Mouse (Mus musculus): ENCODE results near the gene Vamp3. TPM values are rescaled to one million over a fixed set of nuclear protein-coding genes. Genes with fewer than 3 reads are reported as not detected.

Gene Vamp3
- polyA plus RNA-seq, 1 experiment from 2014 or later = 60.7 TPM

Other genes starting within 250 kb of the Vamp3 start
- gene Errfi1, start 204.0 kb downstream of the Vamp3 start, polyA plus RNA-seq (2015; fragmentation: Nextera tagmentation; extraction: Ambion mirVana) = 18.7 and 20.1 TPM in 2 replicates
- gene Park7, start 143.5 kb downstream of the Vamp3 start, polyA plus RNA-seq (2015; fragmentation: Nextera tagmentation; extraction: Ambion mirVana) = 373 and 377 TPM in 2 replicates
- gene Tnfrsf9, start 143.4 kb downstream of the Vamp3 start, polyA plus RNA-seq (2015; fragmentation: Nextera tagmentation; extraction: Ambion mirVana) = 0.12 and 0.16 TPM in 2 replicates
- not detected in 2 replicates for gene Uts2, start 60.9 kb downstream of the Vamp3 start, polyA plus RNA-seq (2015; fragmentation: Nextera tagmentation; extraction: Ambion mirVana)
- 2.9 and 3.0 TPM in 2 replicates for gene Per3, start 13.3 kb downstream of the Vamp3 start, polyA plus RNA-seq (2015; fragmentation: Nextera tagmentation; extraction: Ambion mirVana)
- gene Gm13090, start 31.6 kb upstream of the Vamp3 start, polyA plus RNA-seq (2015; fragmentation: Nextera tagmentation; extraction: Ambion mirVana) = 0.22 TPM in 1 of 2 replicates, not detected in the other